ENCODE assay signal across 15 mouse cellular contexts in the genomic region with DNA sequence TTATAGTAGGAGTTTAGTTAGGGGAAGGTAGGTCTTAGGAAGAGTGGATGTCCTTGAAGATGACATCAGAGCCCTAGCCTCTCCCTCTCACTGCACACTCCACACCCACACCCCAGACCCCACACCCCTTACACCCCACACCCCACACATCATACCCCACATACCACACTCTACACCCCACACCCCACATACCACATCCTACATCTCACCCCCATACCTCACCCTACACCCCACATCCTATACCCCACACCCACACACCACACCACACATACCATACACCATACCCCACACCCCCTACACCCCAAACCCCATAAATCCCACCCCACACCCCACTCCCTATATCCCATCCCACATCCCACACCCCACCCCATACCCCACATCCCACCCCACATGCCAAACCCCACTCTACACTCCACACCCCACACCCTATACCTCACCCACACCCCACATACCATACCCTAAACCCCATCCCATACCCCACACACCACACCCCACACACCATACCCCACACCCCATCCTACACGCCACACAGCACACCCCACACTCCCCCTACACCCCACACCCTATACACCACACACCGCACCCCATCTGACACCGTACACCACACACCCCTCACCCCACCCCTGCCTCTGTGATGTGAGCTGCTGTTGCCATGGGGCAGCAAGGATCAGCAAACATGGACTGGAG.
A peak's percentile ranks its signal among the peaks of the same experiment; 100 is the strongest.
DNase-seq lines count a peak whose midpoint lies in the region; ATAC-seq and TF ChIP-seq lines count a peak whose summit lies in the region.
"Had no signal": no experiment of that assay in that cellular context is flagged by ENCODE, and none has a peak within 500 bp of the region (broad histone marks: within the 10 kb centered on the region; RNA-seq: fewer than 3 reads in every experiment).

No protein-coding gene starts in this region.

- no peaks in the 10 kb centered on the region for H3K36me3 ChIP-seq in hindbrain, embryonic 11.5 days (ENCODE audit: control insufficient read depth, insufficient read depth, low read length)
- H3K36me3 ChIP-seq in hindbrain, embryonic 10.5 days: no peaks in the 10 kb centered on the region
- H3K36me3 ChIP-seq in G1E (replicated peaks): no peaks in the 10 kb centered on the region
- H3K36me3 ChIP-seq in embryonic facial prominence, embryonic 14.5 days (ENCODE audit: control insufficient read depth, insufficient read depth, low read length): no peaks in the 10 kb centered on the region
- no peaks in the 10 kb centered on the region for H3K36me3 ChIP-seq in midbrain, embryonic 12.5 days

- no peaks in the 10 kb centered on the region for H3K27me3 ChIP-seq in hindbrain, embryonic 11.5 days (ENCODE audit: control insufficient read depth, insufficient read depth, low read length)
- H3K27me3 ChIP-seq in hindbrain, embryonic 10.5 days (ENCODE audit: insufficient read depth, poor library complexity, severe bottlenecking): no peaks in the 10 kb centered on the region
- no peaks in the 10 kb centered on the region for H3K27me3 ChIP-seq in G1E (ENCODE audit: insufficient read depth, low read length)
- 0 out of 2 replicates have a peak, but pooled peaks cover 8% of the 10 kb centered on the region for H3K27me3 ChIP-seq in embryonic facial prominence, embryonic 14.5 days (replicated peaks; ENCODE audit: control insufficient read depth, insufficient read depth, low read length)
- H3K27me3 ChIP-seq in midbrain, embryonic 12.5 days: peaks cover 3% of the 10 kb centered on the region; the same call in 1 of the 2 replicates

- no peak overlapping the region for H3K27ac ChIP-seq in hindbrain, embryonic 11.5 days (ENCODE audit: low read depth, low read length)
- no peak overlapping the region for H3K27ac ChIP-seq in hindbrain, embryonic 10.5 days
- no peak overlapping the region for H3K27ac ChIP-seq in embryonic facial prominence, embryonic 14.5 days (replicated peaks; ENCODE audit: low read depth, low read length)
- H3K27ac ChIP-seq in midbrain, embryonic 12.5 days (replicated peaks): no peak overlapping the region
- H3K27ac ChIP-seq: layer of hippocampus, adult 2 months; macrophage had no signal

- peak; percentile 63 for ATAC-seq in hindbrain, embryonic 11.5 days (ENCODE audit: low FRiP score)
- ATAC-seq in G1E (ENCODE audit: extremely low read depth, insufficient number of reproducible peaks, low FRiP score, poor library complexity, severe bottlenecking): no peak
- peak; percentile 42; the same call in 1 of the 2 replicates for ATAC-seq in embryonic facial prominence, embryonic 14.5 days (ENCODE audit: low read depth)
- peak; percentile 41; the same call in 1 of the 2 replicates for ATAC-seq in midbrain, embryonic 12.5 days (ENCODE audit: low FRiP score, low read depth)
- ATAC-seq: CD4-positive, CD25-positive, alpha-beta regulatory T cell, adult 4 months had no signal

- H3K4me3 ChIP-seq in hindbrain, embryonic 11.5 days (ENCODE audit: low read depth, low read length): no peak overlapping the region
- H3K4me3 ChIP-seq in hindbrain, embryonic 10.5 days: no peak overlapping the region
- H3K4me3 ChIP-seq in G1E (ENCODE audit: low read depth, low read length): peak overlapping the region; percentile 18; the same call in 1 of the 2 replicates
- H3K4me3 ChIP-seq in embryonic facial prominence, embryonic 14.5 days (ENCODE audit: low read depth, low read length): no peak overlapping the region
- no peak overlapping the region for H3K4me3 ChIP-seq in midbrain, embryonic 12.5 days
- H3K4me3 ChIP-seq: layer of hippocampus, adult 2 months had no signal

- no peaks in the 10 kb centered on the region for H3K9me3 ChIP-seq in hindbrain, embryonic 11.5 days (ENCODE audit: control insufficient read depth, low read length)
- H3K9me3 ChIP-seq in hindbrain, embryonic 10.5 days: no peaks in the 10 kb centered on the region
- peaks cover 14% of the 10 kb centered on the region for H3K9me3 ChIP-seq in G1E (replicated peaks)
- no peaks in the 10 kb centered on the region for H3K9me3 ChIP-seq in embryonic facial prominence, embryonic 14.5 days (ENCODE audit: control insufficient read depth, low read length)
- H3K9me3 ChIP-seq in midbrain, embryonic 12.5 days: no peaks in the 10 kb centered on the region

- TF ChIP-seq CTCF in G1E (IDR thresholded peaks at IDR 0.05; ENCODE audit: low read depth, low read length): no peak

- WGBS in hindbrain, embryonic 11.5 days: 87% methylated on average over 3 of the region's 3 CpGs
- 96% methylated on average over 3 of the region's 3 CpGs for WGBS in hindbrain, embryonic 10.5 days
- 82% methylated on average over 3 of the region's 3 CpGs for WGBS in embryonic facial prominence, embryonic 14.5 days
- 87% methylated on average over 3 of the region's 3 CpGs for WGBS in midbrain, embryonic 12.5 days

- H3K4me2 ChIP-seq in hindbrain, embryonic 11.5 days (replicated peaks; ENCODE audit: low read depth, low read length): no peak overlapping the region
- no peak overlapping the region for H3K4me2 ChIP-seq in embryonic facial prominence, embryonic 14.5 days (ENCODE audit: low read depth, low read length)
- no peak overlapping the region for H3K4me2 ChIP-seq in midbrain, embryonic 12.5 days (replicated peaks)
- H3K4me2 ChIP-seq: liver, embryonic 11.5 days had no signal

- H3K4me1 ChIP-seq in hindbrain, embryonic 11.5 days (replicated peaks; ENCODE audit: control insufficient read depth, insufficient read depth, low read length): no peaks in the 10 kb centered on the region
- H3K4me1 ChIP-seq in hindbrain, embryonic 10.5 days (replicated peaks): peaks cover 9% of the 10 kb centered on the region
- no peaks in the 10 kb centered on the region for H3K4me1 ChIP-seq in G1E (ENCODE audit: insufficient read depth, low read depth, low read length)
- H3K4me1 ChIP-seq in embryonic facial prominence, embryonic 14.5 days (ENCODE audit: control insufficient read depth, insufficient read depth, low read length): peaks cover 4% of the 10 kb centered on the region; the same call in 1 of the 2 replicates
- H3K4me1 ChIP-seq in midbrain, embryonic 12.5 days: peaks cover 8% of the 10 kb centered on the region

- H3K9ac ChIP-seq in hindbrain, embryonic 11.5 days (ENCODE audit: low read depth, low read length): no peak overlapping the region
- no peak overlapping the region for H3K9ac ChIP-seq in embryonic facial prominence, embryonic 14.5 days (ENCODE audit: low read depth, low read length)
- no peak overlapping the region for H3K9ac ChIP-seq in midbrain, embryonic 12.5 days (replicated peaks)

- DNase-seq in hindbrain, embryonic 11.5 days (ENCODE audit: low spot score): no peak
- no peak for DNase-seq in hindbrain, embryonic 10.5 days (ENCODE audit: low spot score)
- no peak for DNase-seq in G1E (ENCODE audit: low spot score)
- no peak for DNase-seq in embryonic facial prominence, embryonic 14.5 days (ENCODE audit: low spot score)
- DNase-seq in cerebellum, adult 9-11 months: no peak
- no peak for DNase-seq in urinary bladder, postnatal 14 days (ENCODE audit: low spot score)
- no peak for DNase-seq in right cerebral cortex, postnatal 14 days
- DNase-seq: cerebellum, postnatal 14 days; kidney, adult 11 months; spleen, adult 18-20 months had no signal
